Mouse (Mus musculus) brown adipose tissue, adult 24 weeks (tissue): Measurements from ENCODE around the gene Syn3. TPM values are rescaled to one million over a fixed set of nuclear protein-coding genes. Genes with fewer than 3 reads are reported as not detected.

Source experiments
- H3K27ac ChIP-seq: fragments of 200-500 bp; replicated peaks from 2 replicates; pipeline ENCODE4 v1.5.1; 2012; ENCODE audit warnings: low read depth, mild to moderate bottlenecking, low read length
- H3K4me1 ChIP-seq: fragments of 200-500 bp; 2 replicates; pipeline ENCODE4 v1.6.1; 2012; ENCODE audit warnings: low read length, mixed read lengths; ENCODE audit not compliant: control insufficient read depth, insufficient read depth, insufficient read length
- H3K4me3 ChIP-seq: fragments of 200-500 bp; 2 replicates; pipeline ENCODE4 v1.5.1; 2012; ENCODE audit warnings: low read depth, mild to moderate bottlenecking, low read length, moderate library complexity; ENCODE audit not compliant: insufficient read depth
- polyA plus RNA-seq: library from polyadenylated mRNA; stranded (reverse); fragments of >200 nt; gene quantifications from 2 replicates; pipeline ENCODE4 v1.2.4, GENCODE M21; 2012; ENCODE audit not compliant: missing spikeins, insufficient read depth, insufficient read length

The Syn3 gene
- polyA plus RNA-seq, 1 experiment, result 0.79 TPM

- Histone ChIP-seq H3K4me1 (no peaks in the 10 kb centered on the region), H3K4me3 (no peak overlapping the region), H3K27ac (no peak overlapping the region)
Observed at GRCm38 (mm10) chr10:86100281-86100851, 398.3 kb downstream of the Syn3 start.

- Histone ChIP-seq H3K4me1 (no peaks in the 10 kb centered on the region), H3K4me3 (no peak overlapping the region), H3K27ac (no peak overlapping the region)
Observed at GRCm38 (mm10) chr10:86098363-86098762, 400.3 kb downstream of the Syn3 start.

GRCm38 (mm10) chr10:86093109-86094035 is 405.3 kb downstream of the Syn3 start:
- no peaks in the 10 kb centered on the region for H3K4me1 ChIP-seq
- H3K27ac ChIP-seq, result no peak overlapping the region
- no peak overlapping the region for H3K4me3 ChIP-seq

- Histone ChIP-seq H3K4me1 (no peaks in the 10 kb centered on the region), H3K4me3 (no peak overlapping the region), H3K27ac (no peak overlapping the region)
Observed at GRCm38 (mm10) chr10:86091919-86092318, 406.8 kb downstream of the Syn3 start.

- Histone ChIP-seq H3K4me1 (no peaks in the 10 kb centered on the region), H3K27ac (no peak overlapping the region), H3K4me3 (no peak overlapping the region)
Observed at GRCm38 (mm10) chr10:86079921-86080320, 418.8 kb downstream of the Syn3 start.

- no peak overlapping the region for H3K4me3 ChIP-seq
- H3K4me1 ChIP-seq, result no peaks in the 10 kb centered on the region
- H3K27ac ChIP-seq, result no peak overlapping the region
Observed at GRCm38 (mm10) chr10:86078761-86079160, 419.9 kb downstream of the Syn3 start.

- Histone ChIP-seq H3K4me1 (no peaks in the 10 kb centered on the region), H3K27ac (no peak overlapping the region), H3K4me3 (no peak overlapping the region)
Observed at GRCm38 (mm10) chr10:86077272-86077671, 421.4 kb downstream of the Syn3 start.

- no peaks in the 10 kb centered on the region for H3K4me1 ChIP-seq
Observed at GRCm38 (mm10) chr10:86074971-86075711, 423.6 kb downstream of the Syn3 start.

GRCm38 (mm10) chr10:86074134-86074533 is 424.6 kb downstream of the Syn3 start:
- Histone ChIP-seq H3K4me3 (no peak overlapping the region), H3K4me1 (no peaks in the 10 kb centered on the region), H3K27ac (no peak overlapping the region)

More at GRCm38 (mm10) chr10:86074971-86075711, 423.6 kb downstream of the Syn3 start:
- no peak overlapping the region for H3K4me3 ChIP-seq
- no peak overlapping the region for H3K27ac ChIP-seq

- Histone ChIP-seq H3K4me3 (no peak overlapping the region), H3K4me1 (no peaks in the 10 kb centered on the region), H3K27ac (no peak overlapping the region)
Observed at GRCm38 (mm10) chr10:86070751-86071150, 427.9 kb downstream of the Syn3 start.

GRCm38 (mm10) chr10:86069341-86069740 is 429.4 kb downstream of the Syn3 start:
- H3K4me1 ChIP-seq, result 0 out of 2 replicates have a peak, but pooled peaks cover 2% of the 10 kb centered on the region
- H3K27ac ChIP-seq, result no peak overlapping the region
- no peak overlapping the region for H3K4me3 ChIP-seq

- Histone ChIP-seq H3K27ac (no peak overlapping the region), H3K4me3 (no peak overlapping the region), H3K4me1 (0 out of 2 replicates have a peak, but pooled peaks cover 2% of the 10 kb centered on the region)
Observed at GRCm38 (mm10) chr10:86067911-86068310, 430.8 kb downstream of the Syn3 start.

GRCm38 (mm10) chr10:86066651-86067050 is 432.0 kb downstream of the Syn3 start:
- 0 out of 2 replicates have a peak, but pooled peaks cover 2% of the 10 kb centered on the region for H3K4me1 ChIP-seq
- no peak overlapping the region for H3K27ac ChIP-seq
- no peak overlapping the region for H3K4me3 ChIP-seq

GRCm38 (mm10) chr10:86065661-86066060 is 433.0 kb downstream of the Syn3 start:
- Histone ChIP-seq H3K4me3 (no peak overlapping the region), H3K4me1 (0 out of 2 replicates have a peak, but pooled peaks cover 2% of the 10 kb centered on the region), H3K27ac (no peak overlapping the region)

GRCm38 (mm10) chr10:86064937-86065336 is 433.8 kb downstream of the Syn3 start:
- Histone ChIP-seq H3K27ac (no peak overlapping the region), H3K4me3 (no peak overlapping the region), H3K4me1 (0 out of 2 replicates have a peak, but pooled peaks cover 2% of the 10 kb centered on the region)
